Mouse (Mus musculus) liver, postnatal 0 days (tissue): ENCODE results near the gene Snx8.

Experiments used
- CTCF ChIP-seq: sonication (generic); IDR thresholded peaks from 2 replicates; pipeline ENCODE4 v1.5.1; 2016; ENCODE audit warnings: antibody characterized with exemption, low read depth
- EP300 ChIP-seq: IDR thresholded peaks from 2 replicates; pipeline ENCODE4 v1.6.1; 2016; ENCODE audit warnings: antibody characterized with exemption, low read depth, mild to moderate bottlenecking

DNA sequence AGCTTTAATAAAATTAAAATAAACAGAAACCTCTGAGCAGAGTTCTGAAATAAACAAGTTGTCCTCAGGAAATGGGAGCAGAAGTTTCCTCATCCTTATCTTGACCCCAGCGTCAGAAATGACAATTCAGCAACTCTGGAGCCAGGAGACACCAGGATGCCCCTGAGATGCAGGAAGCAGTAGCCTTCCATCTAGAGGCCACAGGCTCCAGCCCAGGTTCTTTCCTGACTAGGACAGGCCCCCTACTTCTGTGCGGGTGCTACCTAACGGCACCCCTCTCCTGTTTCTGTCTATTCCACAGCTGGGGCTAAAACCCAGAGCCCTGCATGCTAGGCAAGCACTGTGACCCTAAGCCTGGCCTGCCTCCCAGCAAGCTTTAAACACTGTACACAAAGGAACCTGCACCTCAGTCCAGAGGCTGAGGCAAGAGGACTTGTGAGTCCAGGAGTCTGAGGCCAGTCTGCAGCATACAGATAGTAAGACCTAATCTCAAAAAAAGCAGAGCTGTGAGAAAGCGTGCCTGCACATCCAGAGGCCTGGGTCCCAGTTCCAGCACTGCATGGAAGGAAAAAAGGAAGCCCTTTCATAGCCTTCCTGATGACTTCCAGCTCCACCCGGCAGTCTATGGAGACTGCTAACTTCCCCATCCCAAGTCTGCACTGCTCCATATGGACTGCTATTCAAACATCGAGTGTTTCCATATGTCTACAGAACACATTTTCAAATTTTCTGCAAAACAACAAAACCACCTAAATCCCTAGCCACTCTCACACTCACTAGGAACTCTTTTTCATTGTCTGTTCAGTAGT lies 18.4 kb downstream of the Snx8 start:
- TF ChIP-seq CTCF (no peak), EP300 (peak; percentile 57; the same call in 1 of the 2 replicates)
